Mouse (Mus musculus) megakaryocyte, embryonic 14.5 days (primary cell): Measurements from ENCODE around the gene Irs1. TPM values are rescaled to one million over a fixed set of nuclear protein-coding genes. Genes with fewer than 3 reads are reported as not detected.

Source experiments
- H3K27me3 ChIP-seq: replicated peaks from 2 replicates; pipeline ENCODE3; 2012; ENCODE audit warnings: inconsistent platforms
- H3K36me3 ChIP-seq: replicated peaks from 2 replicates; pipeline ENCODE3; 2012; ENCODE audit warnings: low read length, inconsistent platforms, mixed read lengths
- H3K4me1 ChIP-seq: 2 replicates; pipeline ENCODE4 v1.6.1; 2012; ENCODE audit warnings: inconsistent platforms
- H3K4me3 ChIP-seq: replicated peaks from 2 replicates; pipeline ENCODE3; 2012; ENCODE audit warnings: moderate library complexity, mild to moderate bottlenecking, inconsistent platforms
- H3K9me3 ChIP-seq: 2 replicates; pipeline ENCODE4 v1.6.1; 2012; ENCODE audit warnings: inconsistent platforms
- FLI1 ChIP-seq: IDR thresholded peaks from 2 replicates; pipeline ENCODE4 v1.6.1; 2012; ENCODE audit warnings: low read length, inconsistent platforms, mixed read lengths
- GATA1 ChIP-seq: IDR thresholded peaks from 3 replicates; pipeline ENCODE4 v1.6.1; 2012; ENCODE audit warnings: mixed read lengths, low read length, inconsistent platforms, borderline replicate concordance
- polyA plus RNA-seq: library from polyadenylated mRNA; stranded (reverse); fragments of >175 nt; gene quantifications from 2 replicates; pipeline ENCODE4 v1.2.3, GENCODE M21; 2012; ENCODE audit warnings: low replicate concordance; ENCODE audit not compliant: insufficient read depth

Irs1 gene
- 0.35 TPM in 1 of 2 replicates, not detected in the other for polyA plus RNA-seq

GRCm38 (mm10) chr1:82291151-82291797, at the start of gene Irs1:
Irs1 (minus strand) TSS chr1:82291416.
- Histone ChIP-seq H3K36me3 (no peaks in the 10 kb centered on the region), H3K4me1 (peaks cover 39% of the 10 kb centered on the region), H3K27me3 (peaks cover 77% of the 10 kb centered on the region), H3K9me3 (peaks cover 20% of the 10 kb centered on the region; the same call in 1 of the 2 replicates), H3K4me3 (peak within 1 kb of the TSS; percentile 92)
- no peak for TF ChIP-seq GATA1
- no peak for TF ChIP-seq FLI1

GRCm38 (mm10) chr1:82334506-82334905, 43.3 kb upstream of the Irs1 start:
- no peak for TF ChIP-seq GATA1
- no peak for TF ChIP-seq FLI1
- Histone ChIP-seq H3K4me1 (0 out of 2 replicates have a peak, but pooled peaks cover 2% of the 10 kb centered on the region), H3K27me3 (no peaks in the 10 kb centered on the region), H3K4me3 (no peak overlapping the region), H3K36me3 (peaks cover 50% of the 10 kb centered on the region), H3K9me3 (peaks cover 18% of the 10 kb centered on the region)

DNA sequence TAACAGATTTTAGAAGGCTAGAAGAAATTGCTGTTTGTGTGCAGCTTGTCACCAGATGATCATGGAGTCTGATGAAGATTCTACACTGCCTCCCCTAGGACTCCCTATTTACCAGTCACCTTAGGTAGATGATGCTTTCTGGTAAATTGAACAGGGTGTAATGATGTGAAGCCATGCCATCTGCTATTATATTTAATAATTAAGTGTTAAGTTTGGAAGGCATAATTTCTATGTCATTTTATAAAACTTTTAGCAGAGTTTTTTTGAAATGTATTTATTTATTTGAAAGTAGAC, 38.7 kb upstream of the Irs1 start:
- Histone ChIP-seq H3K4me3 (no peak overlapping the region), H3K36me3 (peaks cover 60% of the 10 kb centered on the region), H3K27me3 (no peaks in the 10 kb centered on the region), H3K9me3 (peaks cover 39% of the 10 kb centered on the region), H3K4me1 (0 out of 2 replicates have a peak, but pooled peaks cover 2% of the 10 kb centered on the region)
- TF ChIP-seq FLI1 (no peak), GATA1 (no peak)

- Histone ChIP-seq H3K4me3 (no peak overlapping the region), H3K36me3 (peaks cover 56% of the 10 kb centered on the region), H3K27me3 (no peaks in the 10 kb centered on the region), H3K4me1 (no peaks in the 10 kb centered on the region), H3K9me3 (peaks cover 34% of the 10 kb centered on the region)
- TF ChIP-seq FLI1 (no peak), GATA1 (no peak)
These were observed 38.2 kb upstream of the Irs1 start for GRCm38 (mm10) chr1:82329237-82329953.

DNA sequence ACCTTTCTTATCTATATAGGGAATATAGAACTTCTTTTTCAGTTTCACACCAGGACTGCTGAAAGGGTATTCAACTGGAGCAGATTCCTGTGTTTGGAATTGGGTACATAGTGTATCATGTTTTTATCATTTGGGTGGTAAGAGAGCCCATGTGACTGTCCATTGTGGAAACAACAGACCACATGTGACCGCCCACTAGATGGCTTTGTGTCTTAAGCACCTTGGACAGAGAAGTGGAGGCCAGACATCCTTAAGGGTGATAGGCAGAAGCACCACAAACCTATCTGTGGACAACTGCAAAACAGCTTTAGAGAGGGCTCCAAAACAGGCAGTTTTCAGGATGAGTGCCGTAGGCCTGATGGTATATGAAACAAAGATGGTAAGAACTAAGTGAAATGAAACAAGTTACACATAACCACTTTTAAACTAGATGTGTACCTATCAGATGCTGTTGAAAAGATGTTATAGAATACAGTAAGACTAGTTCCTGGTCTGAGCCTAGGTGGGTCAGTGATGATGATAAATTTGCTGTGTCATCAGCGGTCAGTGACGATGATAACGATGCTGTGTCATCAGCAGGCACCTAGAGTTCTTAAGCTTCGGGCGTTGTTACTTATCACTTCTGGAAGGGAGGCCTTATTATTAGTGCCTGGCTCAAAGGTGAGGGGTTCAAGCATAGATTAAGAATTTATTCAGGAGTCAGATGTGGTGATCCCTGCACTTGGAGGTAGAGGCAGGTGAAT, 37.0 kb upstream of the Irs1 start:
- no peaks in the 10 kb centered on the region for H3K4me1 ChIP-seq
- TF ChIP-seq FLI1 = no peak
- no peak for TF ChIP-seq GATA1
- H3K4me3 ChIP-seq = no peak overlapping the region
- peaks cover 49% of the 10 kb centered on the region for H3K36me3 ChIP-seq
- H3K9me3 ChIP-seq = peaks cover 30% of the 10 kb centered on the region
- no peaks in the 10 kb centered on the region for H3K27me3 ChIP-seq

GRCm38 (mm10) chr1:82326120-82326519, 34.9 kb upstream of the Irs1 start:
- Histone ChIP-seq H3K4me3 (no peak overlapping the region), H3K4me1 (peaks cover 3% of the 10 kb centered on the region; the same call in 1 of the 2 replicates), H3K9me3 (peaks cover 24% of the 10 kb centered on the region), H3K27me3 (no peaks in the 10 kb centered on the region), H3K36me3 (peaks cover 49% of the 10 kb centered on the region)
- TF ChIP-seq GATA1 = no peak
- TF ChIP-seq FLI1 = no peak

GRCm38 (mm10) chr1:82324131-82324785, 33.0 kb upstream of the Irs1 start:
- no peaks in the 10 kb centered on the region for H3K27me3 ChIP-seq
- H3K4me1 ChIP-seq = peaks cover 10% of the 10 kb centered on the region
- peaks cover 50% of the 10 kb centered on the region for H3K36me3 ChIP-seq
- peaks cover 24% of the 10 kb centered on the region for H3K9me3 ChIP-seq
- TF ChIP-seq GATA1 (no peak), FLI1 (no peak)
- no peak overlapping the region for H3K4me3 ChIP-seq

DNA sequence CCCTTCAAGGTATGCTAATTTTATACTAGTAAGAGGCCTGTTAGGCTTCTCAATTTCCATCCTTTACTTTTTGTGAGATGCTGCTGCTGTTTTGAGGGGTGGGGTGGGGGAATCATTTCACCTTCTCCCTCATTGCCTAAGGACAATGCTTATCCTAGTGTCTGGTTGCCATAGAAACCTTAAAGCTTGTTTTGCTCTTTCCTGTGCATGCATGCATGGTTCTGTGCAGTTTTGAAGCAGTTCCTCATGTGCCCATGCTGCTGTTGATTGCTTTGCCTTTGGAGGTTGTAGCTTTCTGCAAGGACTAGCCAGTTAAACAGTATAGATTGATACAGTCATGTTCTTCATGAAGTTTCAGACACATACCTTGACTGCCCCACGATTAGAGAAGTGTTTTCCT, 30.2 kb upstream of the Irs1 start:
- H3K4me1 ChIP-seq = peaks cover 23% of the 10 kb centered on the region

DNA sequence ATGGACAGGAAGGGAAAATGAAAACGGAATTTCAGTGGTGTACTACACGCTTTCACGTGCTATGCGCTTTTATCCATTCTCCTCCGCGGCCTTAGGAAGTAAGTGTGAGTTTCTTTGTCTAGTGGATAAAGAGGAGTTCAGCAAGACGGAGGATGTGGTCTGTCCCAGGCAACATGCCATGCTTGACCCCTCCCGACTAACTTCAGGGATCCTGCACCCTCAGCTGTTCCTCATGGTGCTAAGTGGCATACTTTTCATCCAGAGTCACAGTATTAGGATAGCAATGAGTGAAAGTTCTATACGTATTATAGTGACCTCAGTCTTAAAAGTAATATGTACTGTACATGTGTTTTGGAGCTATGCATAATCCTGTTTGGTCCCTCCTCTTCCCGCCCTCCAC, 29.6 kb upstream of the Irs1 start:
- H3K36me3 ChIP-seq = peaks cover 36% of the 10 kb centered on the region
- TF ChIP-seq FLI1 (no peak), GATA1 (no peak)
- peaks cover 7% of the 10 kb centered on the region for H3K9me3 ChIP-seq
- H3K4me1 ChIP-seq = peaks cover 28% of the 10 kb centered on the region
- no peaks in the 10 kb centered on the region for H3K27me3 ChIP-seq
- H3K4me3 ChIP-seq = no peak overlapping the region

More for the DNA sequence above, 30.2 kb upstream of the Irs1 start:
- Histone ChIP-seq H3K4me3 (no peak overlapping the region), H3K27me3 (no peaks in the 10 kb centered on the region), H3K9me3 (peaks cover 13% of the 10 kb centered on the region), H3K36me3 (peaks cover 40% of the 10 kb centered on the region)
- no peak for TF ChIP-seq GATA1
- TF ChIP-seq FLI1 = no peak

DNA sequence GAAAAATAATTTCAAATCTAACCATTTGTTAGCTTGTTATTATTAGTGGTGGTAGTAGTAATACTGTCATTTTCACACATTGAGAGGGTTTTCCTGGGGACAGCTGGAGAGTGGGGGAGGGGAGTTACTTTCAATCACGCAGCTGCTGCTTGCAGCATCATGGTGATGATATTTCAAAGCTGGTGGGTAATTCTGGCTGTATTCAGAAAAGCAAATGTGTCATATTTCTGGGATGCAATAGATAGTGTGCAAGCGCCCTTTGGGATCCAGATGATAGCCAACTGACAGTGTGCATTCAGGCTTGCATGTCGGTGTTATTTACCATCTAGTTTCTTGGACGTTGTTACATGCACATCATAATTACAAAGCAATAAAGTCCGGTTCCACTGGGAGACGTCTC, 29.2 kb upstream of the Irs1 start:
- TF ChIP-seq FLI1 (no peak), GATA1 (no peak)
- H3K9me3 ChIP-seq = 0 out of 2 replicates have a peak, but pooled peaks cover 5% of the 10 kb centered on the region
- H3K4me3 ChIP-seq = no peak overlapping the region
- H3K36me3 ChIP-seq = peaks cover 32% of the 10 kb centered on the region
- H3K4me1 ChIP-seq = peaks cover 28% of the 10 kb centered on the region
- no peaks in the 10 kb centered on the region for H3K27me3 ChIP-seq
